Mouse (Mus musculus) neural tube, embryonic 15.5 days (tissue): ENCODE data around the gene Pde4d. TPM values are rescaled to one million over a fixed set of nuclear protein-coding genes. Genes with fewer than 3 reads are reported as not detected.

ENCODE experiments used
- ATAC-seq: fragments of 200-750 bp; cut with Nextera tagmentation; 2 replicates; pipeline ENCODE4 v1.8.0; 2017; ENCODE audit warnings: mild to moderate bottlenecking, moderate TSS enrichment, moderate library complexity; ENCODE audit not compliant: low FRiP score
- H3K27ac ChIP-seq: fragments of 300-500 bp; sonication (generic); replicated peaks from 2 replicates; pipeline ENCODE4 v1.5.1; 2015; ENCODE audit warnings: mild to moderate bottlenecking, inconsistent platforms
- H3K27me3 ChIP-seq: fragments of 300-500 bp; sonication (generic); replicated peaks from 2 replicates; pipeline ENCODE4 v1.6.1; 2015; ENCODE audit warnings: inconsistent platforms
- H3K36me3 ChIP-seq: fragments of 300-500 bp; sonication (generic); 2 replicates; pipeline ENCODE4 v1.6.1; 2015; ENCODE audit warnings: inconsistent platforms
- H3K4me1 ChIP-seq: fragments of 300-500 bp; sonication (generic); 2 replicates; pipeline ENCODE4 v1.6.1; 2015; ENCODE audit warnings: inconsistent platforms
- H3K4me2 ChIP-seq: fragments of 300-500 bp; sonication (generic); 2 replicates; pipeline ENCODE4 v1.6.1; 2015; ENCODE audit warnings: inconsistent platforms, mild to moderate bottlenecking, moderate library complexity
- H3K4me3 ChIP-seq: fragments of 300-500 bp; sonication (generic); replicated peaks from 2 replicates; pipeline ENCODE4 v1.5.1; 2015; ENCODE audit warnings: mild to moderate bottlenecking, inconsistent platforms
- H3K9ac ChIP-seq: fragments of 300-500 bp; sonication (generic); replicated peaks from 2 replicates; pipeline ENCODE4 v1.6.1; 2015; ENCODE audit warnings: mild to moderate bottlenecking, inconsistent platforms
- H3K9me3 ChIP-seq: fragments of 300-500 bp; sonication (generic); replicated peaks from 2 replicates; pipeline ENCODE4 v1.6.1; 2016; ENCODE audit warnings: inconsistent platforms
- WGBS: fragments of 180-500 bp; shearing (Covaris S2); methylation state at CpG from one replicate; pipeline ENCODE4 v1.1.7; 2015; ENCODE audit warnings: mixed read lengths; 5-methylcytosine and 5-hydroxymethylcytosine counted together
- polyA plus RNA-seq: library from polyadenylated mRNA; unstranded; fragments of >200 nt; fragmentation: Nextera tagmentation; extraction: Ambion mirVana; gene quantifications from 2 replicates; pipeline ENCODE4 v1.2.1, GENCODE M21; 2015

Pde4d gene
- polyA plus RNA-seq, 1 experiment from 2014 or later = 20.7 TPM

- Histone ChIP-seq H3K9me3 (no peaks in the 10 kb centered on the region), H3K27ac (no peak overlapping the region), H3K4me2 (no peak overlapping the region), H3K4me1 (peaks cover 8% of the 10 kb centered on the region; the same call in 1 of the 2 replicates), H3K9ac (no peak overlapping the region), H3K36me3 (no peaks in the 10 kb centered on the region), H3K27me3 (no peaks in the 10 kb centered on the region), H3K4me3 (no peak overlapping the region)
- no peak for ATAC-seq
- WGBS = 35% methylated on average over 10 of the region's 10 CpGs
Observed at GRCm38 (mm10) chr13:109631399-109632026, 1181.8 kb downstream of the Pde4d start.

GRCm38 (mm10) chr13:109632387-109633036 lies 1182.8 kb downstream of the Pde4d start:
- Histone ChIP-seq H3K36me3 (no peaks in the 10 kb centered on the region), H3K27ac (no peak overlapping the region), H3K27me3 (no peaks in the 10 kb centered on the region), H3K4me3 (no peak overlapping the region), H3K4me2 (no peak overlapping the region), H3K9me3 (no peaks in the 10 kb centered on the region), H3K9ac (no peak overlapping the region), H3K4me1 (peaks cover 8% of the 10 kb centered on the region; the same call in 1 of the 2 replicates)
- ATAC-seq = peak; percentile 24; the same call in 1 of the 2 replicates
- WGBS = 7% methylated on average over 7 of the region's 7 CpGs

GRCm38 (mm10) chr13:109633037-109633418 lies 1183.3 kb downstream of the Pde4d start:
- H3K27me3 ChIP-seq = no peaks in the 10 kb centered on the region
- H3K4me1 ChIP-seq = peaks cover 8% of the 10 kb centered on the region; the same call in 1 of the 2 replicates
- ATAC-seq = no peak
- H3K4me3 ChIP-seq = no peak overlapping the region
- no peaks in the 10 kb centered on the region for H3K36me3 ChIP-seq
- no peak overlapping the region for H3K4me2 ChIP-seq
- H3K9ac ChIP-seq = no peak overlapping the region
- 12% methylated on average over 3 of the region's 3 CpGs for WGBS
- H3K9me3 ChIP-seq = no peaks in the 10 kb centered on the region
- no peak overlapping the region for H3K27ac ChIP-seq

- Histone ChIP-seq H3K4me3 (no peak overlapping the region), H3K27me3 (no peaks in the 10 kb centered on the region), H3K9me3 (no peaks in the 10 kb centered on the region), H3K27ac (no peak overlapping the region), H3K4me1 (peaks cover 8% of the 10 kb centered on the region; the same call in 1 of the 2 replicates), H3K9ac (no peak overlapping the region), H3K4me2 (no peak overlapping the region), H3K36me3 (no peaks in the 10 kb centered on the region)
- 73% methylated on average over 10 of the region's 10 CpGs for WGBS
- no peak for ATAC-seq
Observed at GRCm38 (mm10) chr13:109635901-109636520, 1186.3 kb downstream of the Pde4d start.

- H3K27ac ChIP-seq = no peak overlapping the region
- H3K4me2 ChIP-seq = no peak overlapping the region
- no peaks in the 10 kb centered on the region for H3K27me3 ChIP-seq
- H3K4me1 ChIP-seq = no peaks in the 10 kb centered on the region
- no peak overlapping the region for H3K9ac ChIP-seq
- no peak overlapping the region for H3K4me3 ChIP-seq
- no peaks in the 10 kb centered on the region for H3K36me3 ChIP-seq
- ATAC-seq = no peak
- no peaks in the 10 kb centered on the region for H3K9me3 ChIP-seq
Observed at GRCm38 (mm10) chr13:109638273-109638672, 1188.5 kb downstream of the Pde4d start.

GRCm38 (mm10) chr13:109639286-109639685 lies 1189.5 kb downstream of the Pde4d start:
- no peak overlapping the region for H3K4me3 ChIP-seq
- ATAC-seq = no peak
- H3K36me3 ChIP-seq = no peaks in the 10 kb centered on the region
- no peak overlapping the region for H3K9ac ChIP-seq
- no peaks in the 10 kb centered on the region for H3K4me1 ChIP-seq
- H3K9me3 ChIP-seq = no peaks in the 10 kb centered on the region
- H3K4me2 ChIP-seq = no peak overlapping the region
- 66% methylated on average over 6 of the region's 6 CpGs for WGBS
- H3K27ac ChIP-seq = no peak overlapping the region
- no peaks in the 10 kb centered on the region for H3K27me3 ChIP-seq

GRCm38 (mm10) chr13:109641562-109641961 lies 1191.8 kb downstream of the Pde4d start:
- no peak overlapping the region for H3K4me3 ChIP-seq
- no peaks in the 10 kb centered on the region for H3K36me3 ChIP-seq
- H3K4me1 ChIP-seq = peaks cover 12% of the 10 kb centered on the region
- no peak overlapping the region for H3K4me2 ChIP-seq
- ATAC-seq = no peak
- H3K27me3 ChIP-seq = no peaks in the 10 kb centered on the region
- H3K9ac ChIP-seq = no peak overlapping the region
- WGBS = 85% methylated on average over 6 of the region's 6 CpGs
- H3K9me3 ChIP-seq = no peaks in the 10 kb centered on the region
- H3K27ac ChIP-seq = no peak overlapping the region

GRCm38 (mm10) chr13:109643419-109643818 lies 1193.7 kb downstream of the Pde4d start:
- H3K27me3 ChIP-seq = no peaks in the 10 kb centered on the region
- H3K9ac ChIP-seq = no peak overlapping the region
- no peak overlapping the region for H3K4me3 ChIP-seq
- H3K4me2 ChIP-seq = no peak overlapping the region
- no peaks in the 10 kb centered on the region for H3K9me3 ChIP-seq
- H3K27ac ChIP-seq = no peak overlapping the region
- no peaks in the 10 kb centered on the region for H3K36me3 ChIP-seq
- ATAC-seq = no peak
- H3K4me1 ChIP-seq = peaks cover 16% of the 10 kb centered on the region
- 58% methylated on average over 3 of the region's 3 CpGs for WGBS

GRCm38 (mm10) chr13:109644086-109644485 lies 1194.3 kb downstream of the Pde4d start:
- Histone ChIP-seq H3K9ac (no peak overlapping the region), H3K4me3 (no peak overlapping the region), H3K4me2 (no peak overlapping the region), H3K36me3 (no peaks in the 10 kb centered on the region), H3K27me3 (no peaks in the 10 kb centered on the region), H3K4me1 (peaks cover 16% of the 10 kb centered on the region), H3K27ac (no peak overlapping the region), H3K9me3 (no peaks in the 10 kb centered on the region)
- no peak for ATAC-seq
- 69% methylated on average over 2 of the region's 2 CpGs for WGBS

- peaks cover 16% of the 10 kb centered on the region for H3K4me1 ChIP-seq
- no peak overlapping the region for H3K4me2 ChIP-seq
- H3K27me3 ChIP-seq = no peaks in the 10 kb centered on the region
- no peak overlapping the region for H3K27ac ChIP-seq
- H3K36me3 ChIP-seq = no peaks in the 10 kb centered on the region
- H3K9me3 ChIP-seq = no peaks in the 10 kb centered on the region
- no peak overlapping the region for H3K9ac ChIP-seq
- no peak for ATAC-seq
- no peak overlapping the region for H3K4me3 ChIP-seq
- WGBS = 64% methylated on average over 10 of the region's 10 CpGs
Observed at GRCm38 (mm10) chr13:109645284-109645909, 1195.6 kb downstream of the Pde4d start.

GRCm38 (mm10) chr13:109645910-109646284 lies 1196.1 kb downstream of the Pde4d start:
- no peak for ATAC-seq
- Histone ChIP-seq H3K4me1 (peaks cover 16% of the 10 kb centered on the region), H3K27ac (no peak overlapping the region), H3K4me3 (no peak overlapping the region), H3K4me2 (no peak overlapping the region), H3K9me3 (no peaks in the 10 kb centered on the region), H3K9ac (no peak overlapping the region), H3K36me3 (no peaks in the 10 kb centered on the region), H3K27me3 (no peaks in the 10 kb centered on the region)
- 40% methylated on average over 6 of the region's 6 CpGs for WGBS
